Mouse (Mus musculus) bone marrow macrophage, adult 2 months (primary cell): ENCODE measurements around the gene Spats1.

Experiments used
- CTCF ChIP-seq: IDR thresholded peaks from 2 replicates; pipeline ENCODE4 v1.5.1; 2012; ENCODE audit warnings: low read depth, mild to moderate bottlenecking, low read length, moderate library complexity
- POLR2A ChIP-seq: IDR thresholded peaks from 2 replicates; pipeline ENCODE4 v1.6.1; 2012; ENCODE audit warnings: mild to moderate bottlenecking, low read depth, low read length, borderline replicate concordance

DNA sequence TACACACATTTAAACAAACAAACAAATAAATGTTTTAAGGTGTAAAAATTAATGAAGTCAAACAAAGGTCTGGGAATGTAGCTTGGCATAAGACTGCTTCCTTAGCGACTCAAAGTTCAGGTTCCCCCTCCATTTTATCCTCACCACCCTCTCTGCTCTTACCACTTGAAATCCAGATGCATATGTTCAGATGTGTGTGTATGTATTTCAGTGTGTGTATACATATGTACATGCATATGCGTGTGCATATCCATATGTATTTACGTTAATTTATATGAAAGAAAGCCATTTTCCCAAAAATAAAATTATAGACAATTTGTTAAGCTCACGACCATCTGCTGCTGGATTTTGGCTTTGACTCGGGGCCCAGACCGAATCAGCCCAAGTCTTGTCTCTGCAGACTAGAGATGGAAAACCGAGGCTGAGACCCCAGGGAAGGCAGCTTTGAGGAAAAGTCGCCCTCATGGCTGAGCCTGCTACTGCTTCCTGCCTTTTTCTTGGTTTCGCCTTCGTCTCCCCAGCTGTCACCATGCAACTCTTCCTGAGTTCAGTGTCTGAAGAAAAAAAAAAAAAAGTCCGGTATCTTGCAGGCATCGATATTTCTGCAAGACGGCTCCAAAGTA is 15.4 kb upstream of the Spats1 start:
- TF ChIP-seq POLR2A (no peak), CTCF (no peak)
